Mouse (Mus musculus) cerebellum, adult 2 months (tissue): ENCODE results near the gene B3gat3.

Source experiments
- CTCF ChIP-seq: fragments of 200-500 bp; IDR thresholded peaks from 2 replicates; pipeline ENCODE4 v1.5.1; 2011; ENCODE audit warnings: low read depth, mild to moderate bottlenecking, control low read depth, low read length, moderate library complexity, borderline replicate concordance; ENCODE audit not compliant: insufficient read depth
- POLR2A ChIP-seq: fragments of 200-500 bp; IDR thresholded peaks from 2 replicates; pipeline ENCODE4 v1.6.1; 2011; ENCODE audit warnings: low read length, control low read depth, borderline replicate concordance; ENCODE audit not compliant: insufficient read depth

- no peak for TF ChIP-seq CTCF
- TF ChIP-seq POLR2A: no peak
Observed at GRCm38 (mm10) chr19:8965771-8966170, 45.6 kb downstream of the B3gat3 start.
